Mouse (Mus musculus) G1E (cell line): ENCODE results near the gene Prdm16.

ENCODE experiments used
- CTCF ChIP-seq: IDR thresholded peaks from 2 replicates; pipeline ENCODE4 v1.5.1; 2012; ENCODE audit warnings: low read depth, low read length, inconsistent platforms, mixed read lengths
- GATA1 ChIP-seq: IDR thresholded peaks from 2 replicates; pipeline ENCODE4 v1.6.1; 2012; ENCODE audit warnings: borderline replicate concordance, low read length, inconsistent platforms, mixed read lengths
- GATA2 ChIP-seq: IDR thresholded peaks from 2 replicates; pipeline ENCODE4 v1.6.1; 2012; ENCODE audit warnings: low read depth, low read length, inconsistent platforms, borderline replicate concordance
- TAL1 ChIP-seq: conservative IDR thresholded peaks from 2 replicates; pipeline ENCODE4 v1.6.1; 2012; ENCODE audit warnings: low read depth, low read length, inconsistent platforms, mixed read lengths

- TF ChIP-seq CTCF (no peak), GATA1 (no peak), TAL1 (no peak), GATA2 (no peak)
Measured at GRCm38 (mm10) chr4:154545296-154545695, 91.4 kb downstream of the Prdm16 start.
